Mouse (Mus musculus) forebrain, embryonic 14.5 days (tissue): ENCODE results near the gene Bcl2l14. TPM values are rescaled to one million over a fixed set of nuclear protein-coding genes. Genes with fewer than 3 reads are reported as not detected.

Source experiments
- ATAC-seq: fragments of 200-750 bp; cut with Nextera tagmentation; 2 replicates; pipeline ENCODE4 v1.8.0; 2017; ENCODE audit warnings: mild to moderate bottlenecking, moderate library complexity
- DNase-seq: peaks from one replicate; pipeline ENCODE4 v3.0.0-alpha.2; 2015; ENCODE audit warnings: low spot score
- H3K27ac ChIP-seq: fragments of 300-500 bp; sonication (generic); 2 replicates; pipeline ENCODE4 v1.5.1; 2014; ENCODE audit warnings: low read depth, mild to moderate bottlenecking, control low read depth, low read length, moderate library complexity
- H3K27me3 ChIP-seq: fragments of 300-500 bp; sonication (generic); replicated peaks from 2 replicates; pipeline ENCODE4 v1.6.1; 2014; ENCODE audit warnings: low read length, control low read depth, mixed read lengths; ENCODE audit not compliant: control insufficient read depth, insufficient read depth
- H3K36me3 ChIP-seq: fragments of 300-500 bp; sonication (generic); 2 replicates; pipeline ENCODE4 v1.6.1; 2014; ENCODE audit warnings: low read length, control low read depth; ENCODE audit not compliant: control insufficient read depth, insufficient read depth
- H3K4me1 ChIP-seq: fragments of 300-500 bp; sonication (generic); 2 replicates; pipeline ENCODE4 v1.6.1; 2014; ENCODE audit warnings: antibody characterized with exemption, low read length, control low read depth; ENCODE audit not compliant: control insufficient read depth, insufficient read depth
- H3K4me2 ChIP-seq: fragments of 300-500 bp; sonication (generic); 2 replicates; pipeline ENCODE4 v1.6.1; 2014; ENCODE audit warnings: mild to moderate bottlenecking, control low read depth, low read length
- H3K4me3 ChIP-seq: fragments of 300-500 bp; sonication (generic); 2 replicates; pipeline ENCODE4 v1.5.1; 2014; ENCODE audit warnings: low read depth, low read length, control low read depth
- H3K9ac ChIP-seq: fragments of 300-500 bp; sonication (generic); 2 replicates; pipeline ENCODE4 v1.6.1; 2014; ENCODE audit warnings: mild to moderate bottlenecking, low read length, control low read depth, moderate library complexity
- H3K9me3 ChIP-seq: fragments of 300-500 bp; sonication (generic); replicated peaks from 2 replicates; pipeline ENCODE4 v1.6.1; 2016; ENCODE audit warnings: low read length, control low read depth, mixed read lengths; ENCODE audit not compliant: control insufficient read depth
- WGBS: fragments of 180-500 bp; shearing (Covaris S2); extraction: QIAGEN DNeasy Blood & Tissue Kit; methylation state at CpG from one replicate; pipeline ENCODE4 v1.1.7; 2014; 5-methylcytosine and 5-hydroxymethylcytosine counted together
- polyA plus RNA-seq: library from polyadenylated mRNA; unstranded; fragments of >200 nt; fragmentation: Nextera tagmentation; extraction: Ambion mirVana; gene quantifications from 2 replicates; pipeline ENCODE4 v1.2.1, GENCODE M21; 2014

The Bcl2l14 gene
- polyA plus RNA-seq, 1 experiment from 2014 or later, result not detected

GRCm38 (mm10) chr6:134433281-134433680 is 37.2 kb downstream of the Bcl2l14 start:
- Histone ChIP-seq H3K36me3 (no peaks in the 10 kb centered on the region), H3K4me2 (no peak overlapping the region), H3K4me3 (no peak overlapping the region), H3K27ac (no peak overlapping the region), H3K4me1 (no peaks in the 10 kb centered on the region), H3K27me3 (no peaks in the 10 kb centered on the region), H3K9me3 (no peaks in the 10 kb centered on the region), H3K9ac (no peak overlapping the region)
- 80% methylated on average over 3 of the region's 3 CpGs for WGBS
- DNase-seq, result no peak
- no peak for ATAC-seq

DNA sequence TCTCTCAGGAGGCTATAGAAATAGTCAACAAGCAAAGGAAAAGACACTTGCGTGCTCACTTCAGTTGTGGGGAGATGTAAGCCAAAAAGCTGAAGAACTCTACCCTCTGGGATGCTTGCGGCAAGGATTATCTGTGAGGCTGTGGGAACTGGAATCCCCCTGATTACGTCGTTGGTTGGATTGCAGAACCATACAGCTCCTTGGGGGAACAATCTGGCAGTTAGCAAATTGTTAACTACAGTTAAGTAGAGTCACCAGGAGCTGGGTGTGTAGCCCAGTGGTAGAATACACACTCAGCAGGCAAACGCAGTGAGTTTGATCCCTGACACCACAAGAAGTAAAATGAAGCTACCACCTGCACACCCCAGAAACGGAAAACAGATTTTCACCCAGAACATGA is 37.9 kb downstream of the Bcl2l14 start:
- 77% methylated on average over 6 of the region's 6 CpGs for WGBS
- Histone ChIP-seq H3K4me3 (no peak overlapping the region), H3K9me3 (no peaks in the 10 kb centered on the region), H3K27me3 (no peaks in the 10 kb centered on the region), H3K36me3 (no peaks in the 10 kb centered on the region), H3K4me2 (no peak overlapping the region), H3K27ac (no peak overlapping the region), H3K9ac (no peak overlapping the region), H3K4me1 (peaks cover 3% of the 10 kb centered on the region)
- no peak for DNase-seq
- no peak for ATAC-seq

- H3K36me3 ChIP-seq, result no peaks in the 10 kb centered on the region
- 86% methylated on average over 9 of the region's 9 CpGs for WGBS
- no peak overlapping the region for H3K4me3 ChIP-seq
- no peak overlapping the region for H3K4me2 ChIP-seq
- H3K9ac ChIP-seq, result no peak overlapping the region
- DNase-seq (no peak), ATAC-seq (no peak)
- no peaks in the 10 kb centered on the region for H3K27me3 ChIP-seq
- no peak overlapping the region for H3K27ac ChIP-seq
- peaks cover 7% of the 10 kb centered on the region for H3K4me1 ChIP-seq
- no peaks in the 10 kb centered on the region for H3K9me3 ChIP-seq
These were observed 38.8 kb downstream of the Bcl2l14 start for GRCm38 (mm10) chr6:134434866-134435390.

DNA sequence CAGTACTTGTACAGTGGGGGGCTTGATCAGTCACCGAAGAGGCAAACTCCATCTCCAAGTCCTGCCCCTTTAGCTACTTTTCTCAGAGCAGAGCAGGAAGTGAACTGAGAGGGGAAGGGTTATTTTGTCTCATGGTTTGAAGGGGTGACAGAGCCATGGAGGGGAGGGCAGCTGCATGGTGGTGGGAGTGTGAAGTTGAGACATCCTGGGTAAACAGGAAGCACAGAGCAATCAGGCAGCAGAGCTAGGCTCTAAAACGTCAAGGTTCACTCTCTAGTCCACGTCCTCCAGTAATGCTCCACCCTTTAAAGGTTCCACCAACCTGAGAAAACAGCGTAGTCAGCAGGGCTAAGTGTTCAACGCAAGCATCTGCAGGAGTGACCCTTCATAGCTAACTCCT is 40.8 kb downstream of the Bcl2l14 start:
- Histone ChIP-seq H3K4me3 (no peak overlapping the region), H3K9ac (no peak overlapping the region), H3K36me3 (no peaks in the 10 kb centered on the region), H3K4me2 (no peak overlapping the region), H3K27me3 (no peaks in the 10 kb centered on the region), H3K27ac (no peak overlapping the region), H3K4me1 (peaks cover 10% of the 10 kb centered on the region), H3K9me3 (no peaks in the 10 kb centered on the region)
- no peak for ATAC-seq
- WGBS, result 85% methylated on average over 5 of the region's 5 CpGs
- no peak for DNase-seq

DNA sequence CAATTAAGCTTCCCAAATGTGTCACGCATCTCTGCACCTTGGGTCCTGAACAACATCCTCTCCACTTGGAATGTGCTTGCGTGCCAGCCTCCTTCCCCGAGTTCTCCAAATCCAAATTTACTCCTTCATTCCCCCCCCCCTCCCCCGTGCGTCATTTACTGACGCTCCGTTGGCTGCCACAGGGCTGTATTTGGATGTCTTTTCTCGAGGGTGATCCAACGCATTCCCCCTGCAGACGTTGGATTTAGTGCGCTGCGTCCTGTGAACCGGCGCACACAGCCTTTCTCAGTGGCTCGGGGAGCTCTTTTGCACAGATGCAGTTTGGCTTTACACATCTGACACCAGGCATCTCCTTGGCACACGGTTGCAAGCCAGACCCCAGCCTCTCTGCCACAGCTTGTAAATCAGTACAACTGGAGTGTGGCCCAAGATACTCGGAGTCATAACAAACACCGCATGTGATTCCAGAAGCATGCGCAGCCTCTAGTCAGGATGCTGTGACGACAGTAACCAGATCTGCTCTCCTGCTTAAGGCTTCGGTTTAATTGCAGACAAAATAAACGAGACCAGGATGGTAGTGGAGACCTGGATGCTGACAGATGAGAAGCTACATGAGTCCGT is 43.4 kb downstream of the Bcl2l14 start:
- Histone ChIP-seq H3K27ac (peak overlapping the region; percentile 60; the same call in 1 of the 2 replicates), H3K36me3 (no peaks in the 10 kb centered on the region), H3K9me3 (no peaks in the 10 kb centered on the region), H3K4me3 (peak overlapping the region; percentile 13), H3K4me1 (peaks cover 10% of the 10 kb centered on the region), H3K4me2 (peak overlapping the region; percentile 55), H3K27me3 (no peaks in the 10 kb centered on the region), H3K9ac (peak overlapping the region; percentile 33)
- DNase-seq, result peak; percentile 85
- peak; percentile 89 for ATAC-seq
- 8% methylated on average over 23 of the region's 23 CpGs for WGBS

DNA sequence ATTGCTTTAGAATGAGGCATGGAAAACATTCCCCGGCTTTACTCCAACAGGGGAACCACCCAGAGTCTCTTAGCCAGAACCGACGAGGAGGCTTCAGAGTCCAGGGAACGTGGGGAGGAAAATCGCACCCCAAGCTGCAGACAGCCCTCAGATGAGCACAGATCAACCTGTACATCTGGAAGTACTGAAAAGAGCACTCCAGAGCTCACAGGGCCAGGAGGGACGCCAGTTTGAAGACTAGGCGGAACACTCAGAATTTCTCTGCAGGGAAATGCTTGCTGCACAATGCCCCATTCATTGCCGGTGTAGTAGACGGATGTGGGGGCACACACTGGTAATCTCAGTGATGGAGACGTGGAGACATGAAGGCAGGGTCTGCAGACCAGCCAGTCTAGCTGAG is 43.9 kb downstream of the Bcl2l14 start:
- Histone ChIP-seq H3K4me2 (peak overlapping the region; percentile 55), H3K4me1 (peaks cover 10% of the 10 kb centered on the region), H3K27ac (peak overlapping the region; percentile 39; the same call in 1 of the 2 replicates), H3K36me3 (peaks cover 3% of the 10 kb centered on the region), H3K4me3 (peak overlapping the region; percentile 13), H3K27me3 (no peaks in the 10 kb centered on the region), H3K9ac (peak overlapping the region; percentile 33), H3K9me3 (no peaks in the 10 kb centered on the region)
- peak; percentile 14; the same call in 1 of the 2 replicates for ATAC-seq
- 16% methylated on average over 10 of the region's 10 CpGs for WGBS
- peak; percentile 25 for DNase-seq

DNA sequence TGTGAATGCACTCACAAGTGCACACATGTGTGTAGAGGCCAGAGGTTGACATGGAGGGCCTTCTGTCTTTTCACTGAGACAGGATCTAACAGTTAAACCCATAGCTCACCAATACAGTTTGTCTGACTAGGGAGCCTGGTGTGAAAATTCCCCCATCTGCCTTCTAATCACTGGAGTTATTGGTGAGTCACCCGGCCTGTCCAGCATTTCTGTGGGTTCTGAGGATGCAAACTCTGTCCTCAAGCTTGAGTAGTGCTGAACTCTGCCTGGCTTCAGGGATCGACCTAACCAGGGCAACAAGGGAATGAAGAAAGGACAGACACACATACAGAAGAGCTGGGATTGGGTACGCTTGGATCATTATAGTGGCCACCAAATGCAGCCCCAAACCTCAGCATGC is 45.6 kb downstream of the Bcl2l14 start:
- Histone ChIP-seq H3K4me3 (no peak overlapping the region), H3K27ac (no peak overlapping the region), H3K4me1 (peaks cover 10% of the 10 kb centered on the region), H3K4me2 (no peak overlapping the region), H3K27me3 (no peaks in the 10 kb centered on the region), H3K36me3 (peaks cover 13% of the 10 kb centered on the region), H3K9me3 (no peaks in the 10 kb centered on the region), H3K9ac (no peak overlapping the region)
- DNase-seq, result no peak
- WGBS, result 93% methylated on average over 3 of the region's 3 CpGs
- no peak for ATAC-seq

DNA sequence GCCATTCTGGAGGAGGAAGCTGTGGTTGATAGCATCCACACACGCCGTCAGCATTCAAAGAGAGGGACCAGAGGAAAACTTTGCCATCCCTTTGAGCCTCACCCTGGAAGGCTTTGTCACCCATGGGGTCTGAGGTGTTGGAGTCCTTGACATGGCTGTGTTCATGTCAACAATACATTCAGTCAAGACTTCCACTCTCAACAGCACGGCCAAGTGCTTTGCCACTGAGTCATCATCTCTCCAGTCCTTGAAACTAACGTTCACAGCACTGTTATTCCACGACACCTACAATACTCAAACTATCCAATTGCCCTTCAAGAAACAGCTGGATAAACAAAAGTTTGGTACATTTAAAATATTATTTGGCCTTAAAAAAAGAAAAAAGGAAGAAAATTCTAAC is 46.1 kb downstream of the Bcl2l14 start:
- Histone ChIP-seq H3K4me1 (peaks cover 10% of the 10 kb centered on the region), H3K27ac (no peak overlapping the region), H3K9me3 (no peaks in the 10 kb centered on the region), H3K4me3 (no peak overlapping the region), H3K27me3 (no peaks in the 10 kb centered on the region), H3K36me3 (peaks cover 13% of the 10 kb centered on the region), H3K9ac (no peak overlapping the region), H3K4me2 (no peak overlapping the region)
- DNase-seq (no peak), ATAC-seq (no peak)
- WGBS, result 93% methylated on average over 5 of the region's 5 CpGs

GRCm38 (mm10) chr6:134443198-134443904 is 47.2 kb downstream of the Bcl2l14 start:
- no peaks in the 10 kb centered on the region for H3K27me3 ChIP-seq
- no peak overlapping the region for H3K9ac ChIP-seq
- no peak for DNase-seq
- peaks cover 10% of the 10 kb centered on the region for H3K4me1 ChIP-seq
- H3K4me2 ChIP-seq, result no peak overlapping the region
- H3K36me3 ChIP-seq, result peaks cover 16% of the 10 kb centered on the region
- 85% methylated on average over 9 of the region's 9 CpGs for WGBS
- H3K9me3 ChIP-seq, result no peaks in the 10 kb centered on the region
- no peak overlapping the region for H3K4me3 ChIP-seq
- ATAC-seq, result no peak
- H3K27ac ChIP-seq, result no peak overlapping the region
